Mouse (Mus musculus) activated CD4-positive, CD25-positive, alpha-beta regulatory T cell (primary cell): ENCODE data around the gene Arpc3. TPM values are rescaled to one million over a fixed set of nuclear protein-coding genes. Genes with fewer than 3 reads are reported as not detected.

Source experiments
- polyA plus RNA-seq, 2 experiments: library from polyadenylated mRNA; unstranded; fragments of 100-300 nt; shearing (Covaris generic); gene quantifications; one replicate each; pipeline ENCODE4 v1.2.1; 2017

Arpc3 gene
- 100 to 1,000 TPM; 563 to 659 TPM for polyA plus RNA-seq

DNA sequence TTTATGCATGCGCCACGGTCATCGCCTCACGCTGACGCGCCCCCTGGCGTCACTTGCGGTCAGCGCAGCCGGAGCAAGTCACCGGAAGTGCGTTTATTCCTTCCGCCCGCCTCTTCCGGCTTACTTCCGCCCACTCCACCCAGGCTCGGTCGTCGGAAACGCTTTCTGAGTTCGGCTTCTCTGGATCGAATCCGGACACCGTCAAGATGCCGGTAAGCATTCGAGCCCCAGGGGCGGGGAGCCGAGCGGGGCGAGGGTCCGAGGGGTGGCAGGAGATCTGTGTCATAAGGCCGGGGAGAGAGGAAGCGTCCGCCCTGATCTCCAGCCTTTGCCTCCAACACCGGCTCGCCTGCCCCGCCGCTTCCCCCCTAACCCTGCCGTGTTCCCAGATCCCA lies at the start of gene Arpc3:
TSS of gene Arpc3 (plus strand) at position 93 of the 395 bp plus-strand sequence.

DNA sequence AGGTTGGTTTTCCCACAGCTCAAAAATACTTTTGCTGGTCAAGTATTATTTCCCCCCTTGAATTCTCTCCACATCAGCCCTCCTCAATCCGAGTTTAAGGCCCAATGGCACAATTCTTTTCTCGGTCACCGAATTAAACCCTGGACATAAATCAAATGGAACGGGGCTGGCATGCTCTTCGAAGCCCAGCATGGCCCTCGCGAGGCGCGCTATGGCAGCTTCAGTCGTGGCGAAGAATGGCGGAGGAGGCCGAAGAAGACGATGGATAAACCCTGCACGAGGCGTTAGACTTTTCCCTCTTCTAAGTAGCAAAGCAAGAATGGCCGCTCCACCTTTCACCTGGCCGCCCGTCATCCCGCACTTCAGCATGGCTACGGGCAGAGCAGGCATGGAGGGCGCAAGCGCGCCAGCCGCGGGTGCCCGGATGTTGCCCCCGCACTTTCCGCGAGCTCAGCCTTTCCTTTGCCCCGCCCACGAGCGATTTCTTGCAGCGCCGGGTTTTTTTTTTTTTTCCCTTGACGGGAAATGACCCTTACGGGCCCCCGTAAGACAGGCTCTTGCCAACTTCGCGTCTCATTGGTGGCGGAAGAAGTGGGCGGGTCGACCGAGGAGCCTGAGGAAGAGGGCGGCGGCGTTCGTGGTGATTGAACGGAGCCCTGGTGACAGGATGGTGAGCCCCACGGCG lies 37.7 kb upstream of the Arpc3 start, which contains the start of the genes Rad9b and Vps29:
TSS of gene Rad9b (minus strand) at position 427 of the 685 bp plus-strand sequence.
TSS of gene Vps29 (plus strand) at position 563 of the 685 bp plus-strand sequence.

DNA sequence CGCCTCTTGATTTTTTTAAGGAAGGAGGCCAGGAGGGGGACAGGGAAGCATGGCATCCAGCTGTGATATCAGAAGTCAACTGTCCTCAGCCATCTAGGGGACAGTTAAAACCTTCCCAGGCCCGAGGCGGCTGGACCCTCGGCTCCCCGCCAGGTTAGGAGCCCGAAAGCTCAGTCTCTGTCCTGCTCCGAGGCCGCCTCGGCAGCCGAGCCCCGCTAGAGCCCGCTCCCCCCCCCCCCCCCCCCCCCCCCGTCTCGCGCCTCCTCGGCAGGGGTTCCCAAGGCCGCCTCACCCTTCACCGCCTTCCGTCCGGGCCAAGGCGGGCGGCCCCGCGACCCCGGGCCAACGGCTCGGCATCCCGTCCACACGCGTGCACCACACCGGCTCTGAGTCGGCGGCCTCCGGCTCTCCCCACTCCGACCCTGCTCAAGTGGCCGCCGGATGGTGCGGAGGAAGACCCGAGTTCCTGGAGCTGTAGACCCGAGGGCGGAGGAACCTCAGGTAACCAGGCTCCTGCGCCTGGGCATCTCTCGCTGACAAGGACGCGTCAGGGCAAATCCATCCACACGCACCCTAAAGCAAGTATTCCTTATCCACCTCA lies 20.0 kb upstream of the Arpc3 start, which contains the start of gene Gpn3:
TSS of gene Gpn3 (plus strand) at position 286 of the 601 bp plus-strand sequence.

DNA sequence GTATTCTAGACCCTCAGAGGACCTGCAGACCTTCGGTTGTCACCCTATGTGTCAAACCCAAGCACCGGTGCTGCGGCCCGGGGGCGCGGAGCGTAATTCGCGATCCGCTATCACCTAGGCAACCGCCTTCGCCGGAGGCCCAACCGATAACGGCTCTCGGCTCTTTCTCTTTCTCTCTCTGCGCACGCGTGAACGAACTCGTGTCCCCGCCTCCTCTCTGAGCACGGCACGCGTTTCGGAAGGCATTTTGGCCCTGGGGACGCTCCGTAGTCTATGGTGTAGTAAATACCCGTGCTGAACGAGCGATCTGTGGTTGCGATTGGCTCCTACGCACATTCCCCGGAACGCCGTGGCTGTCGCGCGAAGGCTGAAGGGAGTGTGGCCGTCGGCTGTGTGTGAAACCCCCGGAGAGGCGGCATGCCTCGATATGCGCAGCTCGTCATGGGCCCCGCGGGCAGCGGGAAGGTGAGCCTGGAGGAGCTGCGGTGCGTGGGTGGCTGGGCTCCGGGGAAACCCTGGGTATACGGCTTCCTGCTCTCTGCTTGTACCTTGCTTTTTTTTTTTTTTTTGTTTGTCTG lies 19.4 kb upstream of the Arpc3 start, which contains the start of gene Fam216a:
TSS of gene Fam216a (minus strand) at position 173 of the 578 bp plus-strand sequence.

DNA sequence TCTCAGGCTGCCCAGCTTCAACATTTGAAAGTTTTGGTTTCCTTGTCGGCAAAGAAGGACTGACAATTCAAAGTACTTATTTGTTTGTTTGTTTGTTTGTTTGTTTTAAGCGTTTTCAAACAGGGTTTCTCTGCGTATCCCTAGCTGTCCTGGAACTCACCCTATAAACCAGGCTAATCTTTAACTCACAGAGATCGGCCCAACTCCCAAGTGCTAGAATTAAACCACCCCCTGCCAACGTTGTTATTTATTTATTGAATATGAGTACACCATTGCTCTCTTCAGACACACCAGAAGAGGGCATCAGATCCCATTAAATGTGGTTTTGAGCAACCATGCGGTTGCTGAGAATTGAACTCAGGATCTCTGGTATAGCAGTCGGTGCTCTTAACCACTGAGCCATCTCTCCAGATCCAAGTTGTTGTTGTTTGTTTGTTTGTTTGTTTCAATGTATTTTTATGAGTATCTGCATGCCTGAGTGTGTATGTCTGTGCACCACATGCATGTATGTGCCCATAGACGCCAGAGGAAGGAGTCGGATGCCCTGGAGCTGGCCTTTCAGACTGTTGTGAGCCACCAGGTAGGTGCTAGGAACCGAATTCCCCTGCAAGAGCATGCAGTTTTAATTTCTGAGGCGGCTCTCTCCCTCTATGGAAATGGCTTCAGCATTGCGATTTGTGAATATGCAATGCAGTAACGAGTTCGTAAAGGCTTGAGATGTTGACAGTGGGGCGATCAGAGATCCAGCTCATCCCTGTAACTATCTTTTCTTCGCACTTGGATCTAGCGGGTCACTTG lies 29.8 kb downstream of the Arpc3 start, which contains the start of gene Anapc7:
TSS of gene Anapc7 (plus strand) at position 423 of the 798 bp plus-strand sequence.

Other genes with a start within 250 kb of the Arpc3 start
- gene Ppp1cc, start 233.6 kb upstream of the Arpc3 start, polyA plus RNA-seq: 100 to 1,000 TPM; 380 to 415 TPM
- 100 to 1,000 TPM in 1 of 2 experiments, 10 to 100 TPM in 1; 81.3 to 100 TPM for gene Hvcn1, start 185.1 kb upstream of the Arpc3 start, polyA plus RNA-seq
- gene Tctn1, start 127.4 kb upstream of the Arpc3 start, polyA plus RNA-seq: 1 to 10 TPM in 1 of 2 experiments, under 1 TPM in 1; 0.75 to 2.0 TPM
- gene Pptc7, start 107.5 kb upstream of the Arpc3 start, polyA plus RNA-seq: 10 to 100 TPM; 39.2 to 64.9 TPM
- gene Rad9b, start 37.6 kb upstream of the Arpc3 start, polyA plus RNA-seq: 1 to 10 TPM; 3.2 to 7.6 TPM
- gene Vps29, start 37.5 kb upstream of the Arpc3 start, polyA plus RNA-seq: 100 to 1,000 TPM; 156 to 173 TPM
- gene Gpn3, start 20.0 kb upstream of the Arpc3 start, polyA plus RNA-seq: 10 to 100 TPM; 55.7 to 82.3 TPM
- gene Fam216a, start 19.5 kb upstream of the Arpc3 start, polyA plus RNA-seq: 10 to 100 TPM; 26.3 to 29.5 TPM
- gene Anapc7, start 29.8 kb downstream of the Arpc3 start, polyA plus RNA-seq: 10 to 100 TPM; 29.9 to 32.8 TPM
- 10 to 100 TPM; 59.4 to 91.0 TPM for gene Atp2a2, start 110.3 kb downstream of the Arpc3 start, polyA plus RNA-seq
- gene Ift81, start 222.6 kb downstream of the Arpc3 start, polyA plus RNA-seq: 1 to 10 TPM; 2.0 to 2.7 TPM